Mouse (Mus musculus) heart, adult 2 months (tissue): ENCODE measurements around the gene Col4a2. TPM values are rescaled to one million over a fixed set of nuclear protein-coding genes. Genes with fewer than 3 reads are reported as not detected.

Experiments used
- DNase-seq, 2 experiments: peaks; one replicate each; pipeline ENCODE4 v3.0.0; 2021
- H3K27ac ChIP-seq: fragments of 200-600 bp; 2 replicates; pipeline ENCODE4 v1.8.1; 2022
- H3K27me3 ChIP-seq: fragments of 200-500 bp; 2 replicates; pipeline ENCODE4 v1.6.1; 2012; ENCODE audit warnings: mild to moderate bottlenecking, low read length, inconsistent platforms, mixed read lengths; ENCODE audit not compliant: control insufficient read depth, insufficient read depth
- H3K36me3 ChIP-seq: fragments of 200-500 bp; 2 replicates; pipeline ENCODE4 v1.6.1; 2012; ENCODE audit warnings: low read length, inconsistent platforms; ENCODE audit not compliant: control insufficient read depth, insufficient read depth
- H3K4me1 ChIP-seq: fragments of 200-500 bp; 2 replicates; pipeline ENCODE4 v1.6.1; 2011; ENCODE audit warnings: low read length; ENCODE audit not compliant: control insufficient read depth, insufficient read depth
- H3K4me3 ChIP-seq: fragments of 200-600 bp; 2 replicates; pipeline ENCODE4 v1.8.1; 2022
- H3K79me2 ChIP-seq: fragments of 200-500 bp; replicated peaks from 2 replicates; pipeline ENCODE4 v1.6.1; 2012; ENCODE audit warnings: mild to moderate bottlenecking, inconsistent platforms, low read length, moderate library complexity, mixed read lengths; ENCODE audit not compliant: control insufficient read depth, insufficient read depth
- H3K9ac ChIP-seq: fragments of 200-500 bp; 2 replicates; pipeline ENCODE4 v1.6.1; 2012; ENCODE audit warnings: low read depth, mild to moderate bottlenecking, control low read depth, inconsistent platforms, low read length, mixed read lengths
- CTCF ChIP-seq: fragments of 200-600 bp; IDR thresholded peaks from 2 replicates; pipeline ENCODE4 v1.8.1; 2022; ENCODE audit warnings: antibody characterized with exemption, mild to moderate bottlenecking, moderate library complexity
- EP300 ChIP-seq: fragments of 200-500 bp; IDR thresholded peaks from 2 replicates; pipeline ENCODE4 v1.6.1; 2011; ENCODE audit warnings: low read depth, low read length, control low read depth; ENCODE audit not compliant: insufficient read depth
- POLR2A ChIP-seq: fragments of 200-500 bp; IDR thresholded peaks from 2 replicates; pipeline ENCODE4 v1.6.1; 2011; ENCODE audit warnings: mild to moderate bottlenecking, low read depth, low read length, control low read depth; ENCODE audit not compliant: insufficient read depth
- WGBS: fragments of 180-500 bp; shearing (Covaris S2); methylation state at CpG from one replicate; pipeline ENCODE4 v1.1.7; 2018; 5-methylcytosine and 5-hydroxymethylcytosine counted together
- intact Hi-C: fragments of 180-260 bp; cut with DNase I; formaldehyde crosslinking; loops from one replicate; pipeline ENCODE4 v1.15.1; 2025
- polyA plus RNA-seq: library from polyadenylated mRNA; depleted of rRNA; stranded (reverse); fragments of >200 nt; gene quantifications from 2 replicates; pipeline ENCODE4 v1.2.3, GENCODE M21; 2012
- total RNA-seq, 2 experiments: library from RNA; stranded (reverse); gene quantifications; 2 replicates each; pipeline ENCODE4 v1.2.3; 2021

Gene Col4a2
- total and polyA plus RNA-seq, 3 experiments: 104 to 172 (median 139) TPM

DNA sequence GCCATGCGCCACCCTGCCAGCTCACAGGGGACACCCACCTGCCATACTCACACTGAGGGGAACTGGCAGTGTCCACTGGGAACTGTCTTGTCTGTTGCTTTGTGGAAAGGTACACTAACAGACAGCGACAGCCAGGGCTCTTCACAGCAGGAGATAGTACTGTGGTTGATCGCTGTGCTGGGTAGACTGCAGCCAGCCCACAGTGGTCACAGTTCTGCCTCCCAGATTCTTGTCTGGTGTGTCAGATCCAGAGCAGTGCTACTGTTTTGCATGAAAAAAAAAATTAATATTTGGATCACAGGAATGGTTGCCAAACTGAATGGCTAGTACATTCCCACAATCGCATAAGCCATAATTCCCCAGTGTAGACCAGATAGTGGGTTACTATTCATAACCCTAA lies 74.7 kb downstream of the Col4a2 start:
- intact Hi-C loops: no loop called here
- H3K36me3 ChIP-seq: peaks cover 31% of the 10 kb centered on the region
- WGBS: 65% methylated on average over 4 of the region's 4 CpGs
- no peak overlapping the region for H3K9ac ChIP-seq
- no peak for DNase-seq
- no peak overlapping the region for H3K4me3 ChIP-seq
- H3K79me2 ChIP-seq: no peaks in the 10 kb centered on the region; the same call in 1 of the 2 replicates
- TF ChIP-seq CTCF (no peak), POLR2A (no peak), EP300 (no peak)
- H3K4me1 ChIP-seq: peaks cover 47% of the 10 kb centered on the region
- H3K27me3 ChIP-seq: no peaks in the 10 kb centered on the region
- peak overlapping the region; percentile 50 for H3K27ac ChIP-seq

- no peak for TF ChIP-seq POLR2A
- no peak for TF ChIP-seq EP300
- Histone ChIP-seq H3K36me3 (peaks cover 33% of the 10 kb centered on the region), H3K4me3 (no peak overlapping the region), H3K27ac (peak overlapping the region; percentile 43), H3K27me3 (no peaks in the 10 kb centered on the region), H3K79me2 (no peaks in the 10 kb centered on the region; the same call in 1 of the 2 replicates), H3K9ac (no peak overlapping the region), H3K4me1 (peaks cover 50% of the 10 kb centered on the region)
- 47% methylated on average over 11 of the region's 11 CpGs for WGBS
- intact Hi-C loops: loop anchor here (2.0 kb wide), 1 partner anchor 21 kb away; no protein-coding TSS in a partner anchor
- peak in 1 of 2 experiments; percentile 36 for DNase-seq
Observed at GRCm38 (mm10) chr8:11389275-11390050, 76.9 kb downstream of the Col4a2 start.

DNA sequence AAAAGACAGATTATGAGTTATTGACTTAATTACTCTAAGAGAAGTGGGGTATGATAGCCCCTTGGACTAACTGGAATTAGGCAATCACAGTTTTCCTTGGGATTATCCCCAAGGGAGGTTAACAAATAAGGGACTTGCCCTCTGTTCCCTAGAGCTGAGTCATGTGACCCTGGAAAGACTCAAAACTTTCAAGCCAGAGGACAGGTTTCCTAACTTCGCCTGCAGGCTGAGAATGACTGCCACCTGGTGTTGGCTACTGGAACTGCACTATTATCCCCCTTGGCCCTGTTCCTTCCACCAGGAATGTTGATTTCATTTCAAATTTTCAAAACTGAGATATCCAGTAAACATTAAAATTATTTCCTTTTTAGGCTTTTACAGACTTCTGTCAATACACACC lies 80.1 kb downstream of the Col4a2 start:
- peaks cover 49% of the 10 kb centered on the region for H3K4me1 ChIP-seq
- TF ChIP-seq POLR2A (no peak), EP300 (peak; percentile 99), CTCF (peak; percentile 100)
- H3K79me2 ChIP-seq: no peaks in the 10 kb centered on the region; the same call in 1 of the 2 replicates
- peak; percentile 82 to 88 for DNase-seq
- H3K36me3 ChIP-seq: peaks cover 29% of the 10 kb centered on the region
- H3K27ac ChIP-seq: peak overlapping the region; percentile 87
- intact Hi-C loops: loop anchor here (1.0 to 2.0 kb wide), 2 partner anchors 80 to 139 kb away; partner anchors contain the start of genes Col4a1 and Col4a2
- no peaks in the 10 kb centered on the region for H3K27me3 ChIP-seq
- WGBS: 0% methylated on average over 1 of the region's 1 CpGs
- no peak overlapping the region for H3K9ac ChIP-seq
- no peak overlapping the region for H3K4me3 ChIP-seq

DNA sequence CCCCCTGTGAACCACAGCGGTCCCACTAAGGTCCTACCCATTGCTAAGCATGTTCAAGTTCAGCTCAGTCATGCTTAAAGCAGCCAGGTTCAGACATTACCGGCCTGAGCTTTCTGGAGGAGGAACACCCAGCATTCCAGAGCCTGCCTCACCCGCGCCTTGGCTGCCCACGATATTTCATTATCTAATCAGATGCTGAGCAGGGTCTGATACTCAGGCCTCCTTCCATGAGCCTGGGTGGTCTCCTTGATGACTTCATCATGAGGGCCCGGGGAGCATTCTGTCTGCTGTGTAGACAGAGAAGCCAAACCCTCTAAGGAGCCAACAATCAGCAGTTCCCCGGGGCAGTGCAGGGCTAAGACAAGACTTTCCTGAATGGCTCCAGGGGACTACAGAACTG lies 80.6 kb downstream of the Col4a2 start:
- Histone ChIP-seq H3K27me3 (no peaks in the 10 kb centered on the region), H3K36me3 (peaks cover 29% of the 10 kb centered on the region), H3K9ac (no peak overlapping the region), H3K4me3 (no peak overlapping the region), H3K4me1 (peaks cover 50% of the 10 kb centered on the region), H3K79me2 (no peaks in the 10 kb centered on the region; the same call in 1 of the 2 replicates), H3K27ac (peak overlapping the region; percentile 87)
- peak in 1 of 2 experiments; percentile 66 for DNase-seq
- TF ChIP-seq POLR2A: no peak
- TF ChIP-seq CTCF: no peak; the same call in 1 of the 2 replicates
- TF ChIP-seq EP300: no peak
- intact Hi-C loops: loop anchor here (1.0 to 2.0 kb wide), 2 partner anchors 80 to 140 kb away; partner anchors contain the start of genes Col4a1 and Col4a2
- 12% methylated on average over 7 of the region's 7 CpGs for WGBS

DNA sequence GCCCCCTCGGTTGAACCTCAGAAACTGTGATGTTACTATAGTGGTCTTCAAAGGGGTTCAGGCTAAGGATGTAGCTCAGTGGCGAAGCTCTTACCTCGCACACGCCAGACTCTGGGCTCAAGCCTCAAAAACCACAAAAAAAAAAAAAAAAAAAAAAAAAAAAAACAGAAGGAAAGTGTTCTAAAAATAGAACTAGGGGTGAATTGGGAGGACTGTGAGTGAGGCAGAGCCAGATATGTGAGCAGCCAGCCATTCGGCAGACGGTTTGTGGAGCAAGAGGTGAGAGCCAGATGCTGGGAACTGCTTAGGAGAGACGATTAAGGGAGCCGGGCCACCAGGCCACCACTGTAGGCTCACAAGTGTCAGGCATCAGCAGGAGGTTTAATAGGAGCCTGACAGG lies 81.0 kb downstream of the Col4a2 start:
- no peaks in the 10 kb centered on the region; the same call in 1 of the 2 replicates for H3K79me2 ChIP-seq
- H3K4me3 ChIP-seq: no peak overlapping the region
- H3K9ac ChIP-seq: no peak overlapping the region
- H3K27me3 ChIP-seq: no peaks in the 10 kb centered on the region
- peaks cover 26% of the 10 kb centered on the region for H3K36me3 ChIP-seq
- H3K4me1 ChIP-seq: peaks cover 47% of the 10 kb centered on the region
- no peak for TF ChIP-seq POLR2A
- TF ChIP-seq CTCF: no peak
- TF ChIP-seq EP300: no peak
- intact Hi-C loops: loop anchor here (1.0 to 2.0 kb wide), 2 partner anchors 81 to 140 kb away; partner anchors contain the start of genes Col4a1 and Col4a2
- no peak for DNase-seq
- 5% methylated on average over 8 of the region's 8 CpGs for WGBS
- peak overlapping the region; percentile 87 for H3K27ac ChIP-seq

DNA sequence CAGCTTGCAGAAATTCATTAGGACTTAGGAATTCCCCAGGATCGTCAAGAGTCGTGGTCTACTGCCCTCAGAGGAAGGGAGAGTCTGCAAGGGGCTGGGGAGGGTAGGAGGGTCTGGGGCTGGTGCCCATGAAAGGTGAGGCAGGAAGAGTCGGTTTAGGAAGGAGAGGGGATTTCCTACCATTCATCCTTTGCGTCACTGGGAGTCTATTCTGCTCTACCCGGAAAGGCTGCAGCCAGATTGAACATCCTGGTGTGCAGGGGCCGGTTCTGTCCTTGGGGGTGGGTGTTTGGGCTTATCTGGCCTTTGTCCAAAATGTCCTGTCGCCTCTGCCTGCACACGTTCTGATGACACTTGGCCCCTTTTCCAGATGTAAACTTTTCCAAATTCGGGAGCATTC lies 82.2 kb downstream of the Col4a2 start:
- no peak for DNase-seq
- intact Hi-C loops: no loop called here
- Histone ChIP-seq H3K79me2 (no peaks in the 10 kb centered on the region; the same call in 1 of the 2 replicates), H3K27ac (peak overlapping the region; percentile 87), H3K4me1 (peaks cover 37% of the 10 kb centered on the region), H3K36me3 (peaks cover 24% of the 10 kb centered on the region), H3K9ac (no peak overlapping the region), H3K27me3 (no peaks in the 10 kb centered on the region), H3K4me3 (no peak overlapping the region)
- WGBS: 38% methylated on average over 9 of the region's 9 CpGs
- no peak for TF ChIP-seq CTCF
- peak; percentile 62; the same call in 1 of the 2 replicates for TF ChIP-seq EP300
